Mouse (Mus musculus) sigmoid colon, adult 10 weeks (tissue): ENCODE data around the gene Rnf39. TPM values are rescaled to one million over a fixed set of nuclear protein-coding genes. Genes with fewer than 3 reads are reported as not detected.

ENCODE experiments used
- polyA plus RNA-seq: library from polyadenylated mRNA; stranded (reverse); fragments of 350-450 nt; fragmentation: Illumina TruSeq; extraction: RNeasy Lipid Tissue Mini Kit (QIAGEN cat#74804); gene quantifications from one replicate; pipeline ENCODE4 v1.2.3, GENCODE M21; 2014; ENCODE audit warnings: low read depth, low replicate concordance

The Rnf39 gene
- 7.3 TPM for polyA plus RNA-seq

GRCm38 (mm10) chr17:36942791-36943471 lies at the start of gene Rnf39:
Rnf39 (plus strand) TSS chr17:36942918.

GRCm38 (mm10) chr17:36897552-36898205 lies 45.0 kb upstream of the Rnf39 start, which contains the start of gene Trim31:
Trim31 (plus strand) TSS chr17:36898118.

GRCm38 (mm10) chr17:36950981-36951947 lies 8.5 kb downstream of the Rnf39 start, which contains the start of gene Ppp1r11:
Ppp1r11 (minus strand) TSS chr17:36951741.

DNA sequence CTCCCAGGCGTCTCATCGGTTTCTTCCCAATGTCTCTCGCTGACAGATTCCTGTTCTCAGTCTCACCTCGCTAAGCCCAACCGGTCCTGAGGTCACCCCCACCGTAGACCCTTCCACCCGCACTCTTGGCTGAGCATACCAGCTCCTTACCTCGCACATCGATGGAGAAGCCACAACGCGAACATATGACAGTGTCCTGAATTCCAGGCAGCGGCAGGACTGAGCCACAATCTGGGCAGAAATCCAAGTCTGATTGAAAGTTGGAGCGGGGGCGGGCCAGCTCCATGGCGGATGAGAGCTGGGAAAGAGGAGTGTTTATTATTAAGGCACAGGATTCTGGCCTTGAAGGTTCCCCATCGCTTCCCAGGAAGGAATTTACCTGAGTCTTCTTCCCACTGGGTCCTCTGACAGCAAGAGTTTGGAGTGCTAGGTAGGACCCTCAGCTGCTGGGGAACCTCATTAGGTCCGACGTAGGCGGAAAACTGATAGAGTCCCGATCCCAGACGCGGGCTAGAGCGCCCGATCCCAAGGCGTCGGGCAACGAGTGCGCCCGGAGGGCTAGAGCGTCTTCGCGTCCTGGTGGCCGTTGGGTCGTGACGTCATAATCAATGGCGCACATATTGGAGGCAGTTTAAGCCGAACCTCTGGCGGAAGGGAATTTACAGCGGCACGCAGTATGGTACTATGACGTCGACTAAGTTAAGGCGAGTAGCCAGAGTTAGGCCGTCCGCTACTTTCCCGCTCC lies 15.5 kb downstream of the Rnf39 start, which contains the start of the genes Znrd1 and Znrd1as:
TSS of gene Znrd1 (minus strand) at position 561 of the 745 bp plus-strand sequence.
TSS of gene Znrd1as (plus strand) at position 594 of the 745 bp plus-strand sequence.

DNA sequence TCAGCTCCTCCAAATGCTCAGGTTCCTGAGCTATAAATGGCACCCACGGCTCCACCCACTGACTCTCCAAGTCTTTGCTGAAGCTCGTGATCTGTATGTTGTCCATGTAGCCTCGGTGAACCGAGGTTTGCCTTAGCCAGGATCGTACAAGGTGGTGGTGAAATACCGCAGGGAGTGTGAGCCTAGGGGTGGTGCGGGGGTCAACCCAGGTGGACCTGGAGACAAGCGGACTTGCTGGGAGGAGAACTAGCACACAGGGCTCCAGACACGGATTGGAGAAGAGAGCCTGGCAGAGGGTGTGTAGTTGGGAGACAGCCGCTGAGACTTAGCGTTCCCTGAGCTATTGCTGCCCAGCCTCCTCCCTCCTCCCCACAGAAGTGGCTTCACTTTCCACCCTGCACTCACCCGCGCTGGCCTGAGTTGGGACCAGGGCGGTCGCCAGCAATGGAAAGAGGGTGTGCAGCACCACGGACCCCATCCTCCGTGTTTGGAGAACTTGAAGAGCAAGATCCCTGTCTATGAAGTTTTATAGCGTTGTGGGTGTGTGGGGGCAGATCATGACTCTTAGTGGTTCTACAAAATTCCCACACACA lies 38.6 kb downstream of the Rnf39 start, which contains the start of gene 2410137M14Rik:
TSS of gene 2410137M14Rik (minus strand) at position 17 of the 593 bp plus-strand sequence.

DNA sequence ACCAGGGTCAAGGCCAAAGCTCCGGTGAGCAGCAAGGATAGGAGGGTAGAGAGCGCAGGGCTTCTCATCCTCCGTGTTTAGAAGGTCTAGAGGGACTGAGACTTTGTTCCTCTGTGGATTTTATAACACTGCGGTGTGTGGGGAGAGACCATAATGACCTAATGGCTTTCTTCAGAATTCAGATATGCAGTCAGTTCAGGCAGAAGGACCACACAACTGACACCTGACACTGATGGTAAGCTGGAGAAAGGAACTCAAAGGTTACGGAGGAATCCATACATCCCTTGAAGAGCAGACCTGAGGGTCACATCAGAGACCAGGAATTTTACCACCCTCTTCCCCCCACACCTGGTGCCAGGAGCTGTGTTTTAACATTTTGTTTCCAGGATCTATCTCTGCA lies 46.7 kb downstream of the Rnf39 start, which contains the start of gene H2-M5:
TSS of gene H2-M5 (minus strand) at position 101 of the 400 bp plus-strand sequence.

Other genes starting within 250 kb of the Rnf39 start
- not detected for gene H2-M10.5, start 170.0 kb upstream of the Rnf39 start, polyA plus RNA-seq
- gene H2-M10.6, start 130.7 kb upstream of the Rnf39 start, polyA plus RNA-seq, result not detected
- gene Trim26, start 105.8 kb upstream of the Rnf39 start, polyA plus RNA-seq, result 37.0 TPM
- gene Trim15, start 75.7 kb upstream of the Rnf39 start, polyA plus RNA-seq, result 2.2 TPM
- not detected for gene Trim10, start 73.3 kb upstream of the Rnf39 start, polyA plus RNA-seq
- gene Trim40, start 52.8 kb upstream of the Rnf39 start, polyA plus RNA-seq, result 29.1 TPM
- 77.1 TPM for gene Trim31, start 44.8 kb upstream of the Rnf39 start, polyA plus RNA-seq
- gene Ppp1r11, start 8.8 kb downstream of the Rnf39 start, polyA plus RNA-seq, result 9.2 TPM
- gene Znrd1, start 15.6 kb downstream of the Rnf39 start, polyA plus RNA-seq, result 19.7 TPM
- gene Znrd1as, start 15.7 kb downstream of the Rnf39 start, polyA plus RNA-seq, result 22.8 TPM
- gene 2410137M14Rik, start 38.3 kb downstream of the Rnf39 start, polyA plus RNA-seq, result not detected
- 0.28 TPM for gene H2-M5, start 46.6 kb downstream of the Rnf39 start, polyA plus RNA-seq
- 5.1 TPM for gene Zfp57, start 58.2 kb downstream of the Rnf39 start, polyA plus RNA-seq
- gene Mog, start 80.5 kb downstream of the Rnf39 start, polyA plus RNA-seq, result not detected
- gene Gabbr1, start 103.0 kb downstream of the Rnf39 start, polyA plus RNA-seq, result 42.1 TPM
- gene Olfr90, start 145.6 kb downstream of the Rnf39 start, polyA plus RNA-seq, result not detected
- gene Olfr91, start 155.4 kb downstream of the Rnf39 start, polyA plus RNA-seq, result not detected
- gene Olfr92, start 177.2 kb downstream of the Rnf39 start, polyA plus RNA-seq, result not detected
- gene Olfr93, start 218.6 kb downstream of the Rnf39 start, polyA plus RNA-seq, result not detected